Mouse (Mus musculus): ENCODE measurements around the gene Slc35e3.

Slc35e3 gene

DNA sequence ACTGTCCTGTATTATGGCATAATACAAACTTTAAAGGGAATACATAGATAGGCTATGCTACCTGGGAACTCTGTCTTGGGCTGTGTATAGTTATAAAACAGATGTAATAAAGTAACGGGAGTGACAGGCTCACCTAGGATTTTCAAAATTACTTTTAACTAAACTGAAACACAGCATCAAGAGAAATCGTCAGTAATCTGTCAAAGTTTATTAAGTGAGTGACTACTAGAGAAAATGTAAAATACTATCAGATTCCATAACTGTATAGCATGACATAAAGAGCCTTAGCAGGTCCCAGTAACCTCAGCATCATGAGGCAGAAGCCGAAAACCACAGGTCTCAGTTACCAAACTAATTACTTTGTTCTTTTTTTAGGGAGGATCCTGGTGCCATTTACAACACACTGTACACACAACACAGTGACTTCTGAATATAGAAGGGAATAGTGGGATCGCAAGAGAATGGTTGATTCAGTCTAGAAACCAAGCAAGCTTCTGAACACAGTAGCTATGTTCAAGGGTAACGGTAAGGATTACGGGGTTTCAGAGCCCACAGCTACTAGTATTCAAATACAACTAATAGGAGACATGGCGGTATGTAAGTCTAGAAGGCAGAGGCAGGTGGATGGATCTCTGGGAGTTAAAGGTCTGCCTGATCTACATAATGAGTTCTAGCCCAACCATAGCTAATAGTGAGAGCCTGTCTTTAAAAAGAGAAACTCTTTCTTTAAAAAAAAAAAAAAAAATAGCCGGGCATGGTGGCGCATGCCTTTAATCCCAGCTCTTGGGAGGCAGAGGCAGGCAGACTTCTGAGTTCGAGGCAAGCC, 47.6 kb downstream of the Slc35e3 start:
- no peak for DNase-seq (ENCODE audit: low spot score)

DNA sequence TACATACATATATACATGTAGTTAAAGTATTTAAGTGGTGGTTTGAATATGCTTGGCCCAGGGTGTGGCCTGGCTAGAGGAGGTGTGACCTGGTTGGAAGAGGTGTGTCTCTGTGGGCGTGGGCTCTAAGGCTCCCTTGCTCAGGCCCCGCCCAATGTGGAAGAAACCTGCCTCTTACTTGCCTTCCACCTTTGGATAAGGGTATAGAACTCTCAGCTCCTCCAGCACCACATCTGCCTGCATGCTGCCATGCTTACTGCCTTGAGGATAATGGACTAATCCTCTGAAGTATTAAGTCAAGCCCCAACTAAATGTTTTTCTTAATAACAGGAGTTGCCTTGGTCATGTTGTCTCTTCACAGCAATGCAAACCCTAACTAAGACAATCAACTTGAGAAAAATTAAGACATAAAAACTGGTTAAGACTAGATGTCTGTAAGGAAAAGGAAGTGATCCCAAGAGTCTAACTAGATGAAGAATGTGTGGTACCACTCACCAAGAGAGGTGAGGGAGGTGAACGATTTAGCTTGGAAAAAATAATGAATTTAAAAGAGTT, 48.5 kb downstream of the Slc35e3 start:
- no peak for DNase-seq (ENCODE audit: low spot score)

DNA sequence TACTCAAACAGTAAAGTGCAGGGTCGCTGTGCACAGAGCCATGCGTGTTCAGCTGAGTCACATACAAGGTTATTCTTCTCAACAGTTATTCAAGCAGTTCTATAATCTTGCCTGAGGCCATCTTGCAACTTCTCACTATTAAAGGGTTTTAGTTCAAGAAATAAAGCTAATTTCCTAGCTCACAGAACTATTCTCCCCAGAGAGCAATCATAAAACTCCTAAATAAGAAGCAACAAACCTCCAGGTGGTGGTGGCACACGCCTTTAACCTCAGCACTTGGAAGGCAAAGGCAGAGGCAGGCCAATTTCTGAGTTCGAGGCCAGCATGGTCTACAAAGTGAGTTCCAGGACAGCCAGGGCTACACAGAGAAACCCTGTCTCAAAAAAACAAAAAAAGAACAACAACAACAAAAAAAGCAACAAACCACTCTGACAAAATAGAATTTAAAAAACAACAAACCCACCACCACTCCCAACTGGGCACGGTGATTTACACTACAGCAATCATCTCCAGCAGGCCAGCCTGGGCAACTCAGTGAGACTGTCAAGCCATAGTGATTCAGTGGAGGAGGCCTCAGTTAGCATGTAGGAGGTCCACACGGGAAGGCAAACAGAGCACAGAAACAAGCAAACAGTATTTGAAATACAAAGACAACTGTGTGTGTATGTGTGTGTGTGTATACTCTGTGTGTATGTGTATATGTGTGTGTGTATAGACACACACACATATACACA, 49.2 kb downstream of the Slc35e3 start:
- no peak for DNase-seq (ENCODE audit: low spot score)

DNA sequence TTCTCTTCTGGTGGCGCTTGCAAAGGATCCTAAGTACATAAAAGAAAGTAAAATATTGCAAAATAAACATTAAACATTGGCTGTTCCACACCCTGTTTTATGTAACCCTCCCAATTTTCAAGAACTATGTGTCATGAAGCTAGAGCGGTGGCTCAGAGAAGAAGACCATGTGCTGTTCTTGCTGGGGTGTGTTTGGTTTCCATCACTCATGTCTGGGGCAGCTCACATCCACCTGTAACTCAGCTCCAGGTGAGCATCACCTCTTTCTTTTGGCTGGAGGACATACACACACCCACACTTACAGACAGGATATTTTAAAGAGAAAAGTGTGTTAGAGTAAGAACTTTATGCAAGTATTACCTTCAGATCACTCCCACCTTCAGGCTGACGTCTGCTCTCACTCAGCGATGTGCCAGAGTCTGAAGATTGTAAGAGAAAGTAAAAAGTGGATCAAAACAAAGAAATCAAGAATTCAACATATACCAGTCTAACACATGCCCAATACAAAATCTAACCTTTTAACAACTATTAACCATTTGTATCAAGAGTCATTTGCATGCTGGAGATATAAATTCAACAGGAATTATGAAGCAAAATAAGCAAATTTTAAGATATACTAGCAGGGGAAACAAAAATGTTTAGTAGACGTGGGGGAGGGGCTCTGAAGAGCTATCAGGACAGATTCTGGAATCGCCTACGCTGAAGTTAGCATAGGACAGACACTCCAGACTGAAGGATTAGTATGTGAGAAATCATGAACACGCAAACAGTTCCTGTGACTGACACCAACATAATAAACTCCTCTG, 49.9 kb downstream of the Slc35e3 start:
- no peak for DNase-seq (ENCODE audit: low spot score)

DNA sequence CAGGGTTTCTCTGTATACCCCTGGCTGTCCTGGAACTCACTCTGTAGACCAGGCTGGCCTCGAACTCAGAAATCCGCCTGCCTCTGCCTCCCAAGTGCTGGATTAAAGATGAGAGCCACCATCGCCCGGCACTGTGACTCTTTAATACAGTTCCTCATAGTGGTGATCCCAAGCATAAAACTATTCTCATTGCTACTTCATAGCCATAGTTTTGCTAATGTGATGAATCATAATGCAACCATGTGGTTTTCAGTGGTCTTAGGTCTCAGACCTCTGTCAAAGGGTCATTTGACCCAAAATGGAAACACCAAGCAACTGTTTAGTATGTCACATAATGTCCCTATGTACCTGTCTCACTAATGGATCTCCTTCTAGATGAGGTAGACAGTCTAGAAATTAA, 50.6 kb downstream of the Slc35e3 start:
- DNase-seq (ENCODE audit: low spot score) = no peak

DNA sequence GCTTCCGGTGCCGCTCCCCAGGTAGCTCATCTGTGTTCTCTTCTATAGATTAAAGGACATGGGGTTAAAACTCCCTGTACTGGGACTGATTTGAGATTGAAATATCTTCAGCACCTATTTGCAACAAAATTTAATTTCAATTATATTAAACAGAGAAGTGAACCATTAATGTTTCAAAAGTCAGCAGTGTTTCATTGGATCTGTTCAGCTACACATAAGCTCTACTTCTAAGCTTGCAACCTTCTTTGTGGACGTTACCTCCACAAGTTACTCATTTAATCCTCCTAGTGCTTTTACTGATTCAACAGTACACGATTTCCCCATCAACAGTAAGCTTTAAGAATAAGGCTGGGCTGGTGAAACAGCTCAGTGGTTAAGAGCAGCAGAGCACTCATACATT, 51.1 kb downstream of the Slc35e3 start:
- DNase-seq (ENCODE audit: low spot score) = no peak

DNA sequence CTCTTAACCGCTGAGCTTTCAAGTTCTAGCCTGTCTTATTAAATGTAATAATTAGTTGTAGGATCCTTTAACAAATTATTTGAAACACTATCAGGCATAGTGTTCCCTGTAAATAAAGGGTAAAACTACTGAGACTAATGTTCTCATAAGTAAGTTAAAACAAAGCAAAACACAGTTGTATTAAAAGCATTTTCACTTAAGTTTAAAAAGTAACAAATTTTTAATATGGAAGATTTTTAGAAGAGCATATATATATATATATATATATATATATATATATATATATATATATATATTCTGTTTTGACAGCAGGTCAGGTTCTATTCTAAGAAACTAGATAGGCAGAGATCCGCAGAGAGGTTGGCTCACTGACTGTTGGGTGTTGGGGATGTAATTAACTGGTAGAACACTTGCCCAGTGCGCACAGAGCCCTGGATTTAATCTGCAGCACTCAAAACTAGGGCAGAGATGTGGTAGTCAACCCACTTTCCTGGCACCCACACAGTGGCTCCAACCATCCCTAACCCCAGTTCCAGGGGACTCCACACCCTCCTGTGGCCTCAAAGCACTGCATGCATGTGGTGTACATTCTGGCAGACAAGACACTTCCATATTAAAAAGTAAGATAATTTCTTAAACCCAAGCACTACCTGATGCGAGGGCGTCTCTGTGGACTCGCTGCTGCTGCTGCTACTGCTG, 51.8 kb downstream of the Slc35e3 start:
- DNase-seq (ENCODE audit: low spot score) = no peak

DNA sequence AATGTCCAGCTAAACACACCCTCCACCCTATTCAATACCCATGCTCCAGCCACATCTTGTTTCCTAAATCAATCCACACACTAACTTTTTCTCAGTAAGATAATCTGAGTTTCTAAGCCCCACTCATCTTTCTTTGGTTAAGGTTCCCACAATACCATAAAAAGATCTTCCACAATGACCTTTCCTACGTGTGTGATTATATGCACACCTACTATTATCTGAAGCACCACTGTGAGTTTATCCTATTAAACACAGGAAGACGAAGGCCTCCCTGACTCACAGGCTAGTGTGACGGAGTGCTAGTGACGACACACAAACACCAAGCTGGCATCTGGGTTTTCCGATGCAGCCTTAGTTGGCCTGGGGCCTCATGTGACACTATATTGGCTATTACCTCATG, 53.2 kb downstream of the Slc35e3 start:
- DNase-seq (ENCODE audit: low spot score) = no peak

DNA sequence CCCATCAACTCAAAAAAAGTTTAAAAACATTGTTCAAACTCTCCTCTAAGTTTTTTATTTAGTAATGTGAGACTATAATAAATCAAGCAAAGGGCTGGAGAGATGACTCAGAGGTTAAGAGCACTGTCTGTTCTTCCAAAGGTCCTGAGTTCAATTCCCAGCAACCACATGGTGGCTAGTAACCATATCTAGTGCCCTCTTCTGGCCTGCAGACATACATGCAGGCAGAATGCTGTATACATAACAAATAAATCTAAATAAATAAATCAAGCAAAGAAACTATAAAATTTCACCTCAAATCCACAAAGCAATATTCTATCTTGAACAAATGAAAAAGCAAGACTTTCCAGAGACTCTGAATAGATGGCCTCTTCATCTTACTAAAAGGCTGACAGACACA, 54.0 kb downstream of the Slc35e3 start:
- no peak for DNase-seq (ENCODE audit: low spot score)

DNA sequence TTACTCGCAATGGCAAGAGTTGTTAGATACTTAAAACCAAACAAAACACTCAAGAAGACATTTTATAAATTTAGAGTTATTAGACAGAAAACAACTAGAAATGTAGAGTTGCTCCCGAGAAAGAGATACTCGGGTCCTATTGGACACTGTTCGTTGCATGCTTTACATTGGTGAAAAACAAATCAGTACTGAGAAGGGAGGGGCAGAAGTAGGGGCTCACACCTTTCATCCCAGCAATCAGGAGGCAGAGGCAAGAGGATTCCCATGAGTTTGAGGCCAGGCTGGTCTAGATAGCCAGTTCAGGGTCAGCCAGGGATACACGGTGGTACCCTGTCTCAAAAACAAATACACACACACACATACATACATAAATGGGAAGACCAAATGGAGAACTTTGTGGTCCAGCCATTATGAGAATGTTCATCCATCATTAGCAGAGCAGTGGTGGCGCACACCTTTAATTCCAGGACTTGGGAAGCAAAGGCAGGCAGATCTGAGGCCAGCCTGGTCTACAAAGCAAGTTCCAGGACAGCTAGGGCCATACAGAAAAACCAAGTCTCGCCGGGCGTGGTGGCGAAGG, 54.7 kb downstream of the Slc35e3 start:
- DNase-seq (ENCODE audit: low spot score) = no peak

DNA sequence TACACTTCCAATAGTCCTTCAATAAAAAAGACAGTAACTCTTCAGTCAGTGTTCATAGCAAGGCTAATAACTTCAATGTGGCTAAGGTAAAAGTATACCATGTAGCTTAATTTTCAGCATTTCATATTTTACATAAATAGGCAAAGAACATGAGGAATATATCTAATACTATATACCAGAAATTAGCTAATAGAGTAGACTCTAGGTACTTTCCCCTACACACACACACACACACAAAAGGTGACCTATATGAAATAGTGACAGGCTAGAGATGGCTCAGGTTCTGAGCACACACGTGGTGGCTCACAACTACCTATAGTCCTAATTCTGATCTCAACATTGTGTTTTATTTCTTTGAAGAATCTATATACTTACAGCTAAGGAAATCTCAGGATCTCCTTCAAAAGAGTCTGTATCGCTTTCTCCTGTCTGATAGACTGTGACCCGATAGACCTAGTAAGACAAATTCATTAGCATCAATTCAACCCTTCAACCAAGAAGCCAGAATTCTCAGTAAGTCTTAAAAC, 55.3 kb downstream of the Slc35e3 start:
- no peak for DNase-seq (ENCODE audit: low spot score)

DNA sequence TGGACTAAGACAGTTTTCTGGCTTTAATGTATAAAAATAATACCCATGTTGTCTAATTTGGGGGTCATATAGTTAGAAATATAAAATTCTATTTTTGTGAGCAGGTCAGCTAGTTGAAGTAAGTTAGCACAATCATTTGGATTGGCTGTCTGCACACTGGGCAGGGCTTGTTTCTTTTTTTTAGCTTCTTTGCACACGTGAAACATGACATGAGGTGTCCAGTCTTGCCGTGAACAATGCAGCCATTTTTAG, 56.1 kb downstream of the Slc35e3 start:
- DNase-seq (ENCODE audit: low spot score) = no peak

DNA sequence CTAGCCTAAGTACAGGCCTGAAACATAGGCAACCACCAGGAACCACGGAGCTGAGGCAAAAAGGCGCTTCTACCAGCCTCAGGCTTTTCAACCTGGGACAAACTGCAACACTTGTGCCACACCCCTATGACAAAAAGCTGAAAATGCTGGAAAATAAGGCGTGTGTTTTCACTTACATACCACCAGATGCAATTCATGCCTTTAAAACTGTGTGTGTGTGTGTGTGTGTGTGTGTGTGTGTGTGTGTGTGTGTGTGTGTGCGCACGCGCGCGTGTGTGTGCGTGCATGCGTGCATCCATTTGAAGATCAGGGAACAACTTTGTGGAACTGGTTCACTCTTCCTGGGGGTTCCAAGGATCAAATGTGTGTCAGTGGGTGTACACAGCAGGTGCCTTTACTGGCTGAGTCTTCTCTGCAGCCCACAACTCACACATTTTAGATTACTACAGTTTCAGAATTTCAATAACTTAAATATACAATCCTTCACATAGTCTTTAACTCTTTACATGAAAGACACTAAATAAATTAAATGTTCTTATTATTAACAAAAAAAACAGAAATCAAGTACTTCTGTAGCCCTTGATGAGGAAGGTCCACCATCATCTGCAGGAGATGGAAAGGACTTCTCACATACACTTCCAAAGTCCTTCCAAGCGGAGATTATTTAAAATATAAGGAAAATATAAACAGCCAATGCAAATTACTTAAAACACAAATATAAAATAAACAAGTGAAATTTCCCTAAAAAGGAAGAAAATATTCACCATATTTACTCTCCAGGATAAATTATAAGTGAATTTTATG, 56.7 kb downstream of the Slc35e3 start:
- no peak for DNase-seq (ENCODE audit: low spot score)

DNA sequence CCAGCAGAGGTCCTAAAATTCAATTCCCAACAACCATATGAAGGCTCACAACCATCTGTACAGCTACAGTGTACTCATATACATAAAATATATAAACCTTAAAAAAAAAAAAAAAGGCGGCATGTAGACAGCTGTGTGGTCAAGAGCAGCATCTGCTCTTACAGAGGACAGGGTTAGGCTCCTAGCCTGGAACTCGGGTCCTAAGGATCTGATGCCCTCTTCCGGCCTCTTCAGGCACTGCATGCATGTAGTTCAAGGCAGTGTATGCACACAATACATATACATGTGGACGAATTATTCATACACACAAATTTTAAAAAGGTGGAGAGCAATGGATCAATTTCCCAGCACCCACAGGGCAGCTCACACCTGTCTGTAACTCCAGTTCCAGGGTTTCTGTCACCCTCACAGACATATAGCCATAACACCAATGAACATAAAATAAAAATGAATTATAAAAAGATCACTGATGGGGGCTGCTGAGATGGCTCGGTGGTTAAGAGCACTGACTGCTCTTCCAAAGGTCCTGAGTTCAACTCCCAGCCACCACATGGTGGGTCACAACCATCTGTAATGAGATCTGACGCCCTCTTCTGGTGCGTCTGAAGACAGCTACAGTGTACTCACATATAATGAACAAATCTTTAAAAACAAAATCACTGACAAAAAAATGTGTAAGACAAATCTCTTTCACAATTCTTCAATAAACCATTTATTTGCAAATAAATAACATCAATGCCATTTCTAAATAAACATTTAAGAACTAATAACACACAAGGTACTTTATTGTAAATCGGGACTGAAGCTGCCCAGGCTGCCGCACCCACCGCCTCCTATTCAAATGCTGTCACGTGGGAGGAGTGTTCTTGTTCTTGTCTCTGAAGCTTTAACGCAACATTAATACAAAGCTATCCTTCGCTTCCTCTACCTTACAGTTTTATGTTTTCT, 57.7 kb downstream of the Slc35e3 start:
- DNase-seq (ENCODE audit: low spot score) = no peak

DNA sequence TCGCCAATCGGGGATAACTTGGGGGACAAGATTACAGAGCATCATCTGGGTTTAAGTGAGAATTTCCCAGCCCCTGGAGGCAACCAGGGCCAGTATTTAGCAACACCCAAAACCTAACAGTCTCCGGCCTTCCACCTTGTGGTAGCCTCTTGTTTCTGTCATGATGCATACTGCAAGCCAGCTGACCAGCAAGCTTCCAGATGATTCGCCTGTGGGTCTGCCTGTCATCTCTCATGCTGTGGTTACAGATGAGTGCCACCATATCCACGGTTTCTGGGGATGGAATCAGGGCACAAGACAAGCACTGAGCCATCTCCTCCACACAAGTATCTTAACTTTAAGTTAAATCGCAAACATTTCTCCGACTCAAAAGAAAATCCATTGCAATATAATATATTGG, 58.6 kb downstream of the Slc35e3 start:
- no peak for DNase-seq (ENCODE audit: low spot score)

DNA sequence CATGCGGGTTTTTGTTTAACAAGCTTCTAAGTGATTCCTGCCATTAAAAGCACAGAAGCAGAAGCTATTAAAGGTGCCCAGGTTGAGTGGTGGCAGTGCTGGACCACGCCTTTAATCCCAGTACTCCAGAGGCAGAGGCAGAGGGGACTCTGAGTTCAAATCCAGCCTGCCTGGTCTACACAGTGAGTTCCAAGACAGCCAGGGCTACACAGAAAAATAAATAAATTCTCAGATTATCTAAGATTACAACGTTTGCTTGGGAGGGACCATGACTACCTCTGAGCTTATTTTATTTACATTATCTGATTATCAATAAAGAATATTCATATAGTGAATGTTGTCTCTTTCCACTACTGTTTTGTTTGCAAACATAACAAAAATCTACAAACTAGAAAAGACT, 59.1 kb downstream of the Slc35e3 start:
- DNase-seq (ENCODE audit: low spot score) = no peak

DNA sequence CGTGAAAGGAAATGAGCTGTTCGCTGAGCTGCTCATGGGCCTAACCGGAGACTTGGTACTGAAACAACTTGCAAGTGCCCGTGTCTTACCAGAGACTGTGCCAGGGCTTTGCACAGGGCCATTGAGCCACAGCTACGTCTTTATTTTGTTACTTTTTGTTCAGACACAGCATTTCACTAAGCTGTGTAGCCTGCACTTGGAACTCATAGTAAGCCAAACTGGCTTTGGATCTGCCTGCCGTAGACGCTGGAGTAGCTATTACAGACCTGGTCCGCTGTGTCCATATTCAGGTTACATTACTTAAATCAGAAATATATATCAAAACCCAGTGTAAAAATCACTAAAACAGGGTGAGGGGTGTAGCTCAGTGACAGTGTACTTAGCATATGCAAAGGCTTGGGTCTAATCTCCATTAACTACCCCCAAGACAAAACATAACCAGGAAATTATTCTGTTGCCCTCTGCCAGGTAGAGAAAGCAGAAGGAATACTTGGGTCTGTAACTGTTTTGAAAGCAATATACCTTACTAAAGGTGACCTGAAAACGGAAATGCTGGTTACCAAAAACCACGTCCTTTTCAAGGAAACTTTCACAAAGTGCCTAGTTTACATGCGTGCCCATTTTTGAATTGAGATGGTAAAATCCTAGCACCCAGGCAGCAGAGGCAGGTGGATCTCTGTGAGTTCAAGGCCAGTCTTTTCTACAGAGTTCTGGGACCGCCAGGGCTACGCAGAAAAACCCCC, 60.1 kb downstream of the Slc35e3 start:
- DNase-seq (ENCODE audit: low spot score) = no peak

DNA sequence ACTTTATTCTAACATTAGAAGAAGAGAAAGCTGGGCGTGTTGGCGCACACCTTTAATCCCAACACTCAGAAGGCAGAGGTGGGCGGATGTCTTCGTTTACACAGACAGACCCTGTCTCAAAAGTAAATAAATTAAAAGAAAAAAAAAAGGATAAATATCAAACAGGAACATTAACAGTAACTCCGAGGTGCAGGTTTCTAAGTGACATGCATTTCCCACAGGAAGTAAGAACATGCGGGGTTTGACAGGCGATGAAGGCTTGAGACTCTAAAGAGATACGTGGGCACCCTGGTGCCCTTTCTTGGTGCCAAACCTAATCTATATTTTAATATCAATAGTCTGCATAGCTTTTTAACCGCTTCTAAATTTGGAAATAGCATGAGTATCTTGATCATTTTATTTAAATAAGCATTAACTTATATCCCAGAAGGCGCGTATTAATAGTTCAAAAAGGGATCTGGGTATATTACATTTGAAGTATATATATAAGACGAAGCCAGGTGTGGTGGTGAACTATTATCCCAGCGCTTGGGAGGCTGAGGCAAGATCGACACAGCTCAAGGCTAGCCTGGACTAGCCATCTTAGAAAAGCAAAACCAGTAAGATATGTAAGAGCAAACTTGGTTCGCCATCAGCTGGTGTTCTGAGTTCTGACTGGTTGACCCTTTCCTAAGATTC, 60.9 kb downstream of the Slc35e3 start:
- DNase-seq (ENCODE audit: low spot score) = no peak

All from ovary, postnatal 10 days (tissue).